Mouse (Mus musculus) gastrocnemius, postnatal 36 days (tissue): ENCODE results near the gene Gfral. TPM values are rescaled to one million over a fixed set of nuclear protein-coding genes. Genes with fewer than 3 reads are reported as not detected.

ENCODE experiments used
- DNase-seq, 2 experiments: peaks; one replicate each; pipeline ENCODE4 v3.0.0; 2022
- intact Hi-C: fragments of 180-260 bp; cut with DNase I; formaldehyde crosslinking; loops from one replicate; pipeline ENCODE4 v1.15.1; 2025
- total RNA-seq, 2 experiments: library from RNA; stranded (reverse); gene quantifications; 2 replicates each; pipeline ENCODE4 v1.2.3; 2021

Gfral gene
- total RNA-seq, 2 experiments from 2014 or later: not detected

DNA sequence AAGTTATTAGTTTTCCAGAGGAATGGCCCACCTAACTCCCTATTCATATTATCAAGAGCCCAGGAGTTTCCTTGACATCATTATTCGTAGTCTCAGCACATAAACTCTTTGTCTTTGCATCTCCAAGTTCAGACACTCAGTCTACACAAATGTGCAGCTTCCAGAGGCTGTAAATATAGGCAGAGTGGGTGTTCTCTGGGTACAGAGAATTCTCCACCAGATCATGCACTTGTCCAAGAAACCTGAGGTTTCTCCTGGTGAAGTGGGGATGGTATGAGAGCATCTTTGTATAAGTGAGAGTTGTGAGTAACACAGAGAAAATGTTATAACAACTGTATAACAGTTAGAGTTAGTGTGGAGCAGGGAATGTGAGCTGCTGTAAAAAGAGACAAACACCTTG lies 84.1 kb downstream of the Gfral start:
- intact Hi-C loops: no loop called here
- DNase-seq: no peak

DNA sequence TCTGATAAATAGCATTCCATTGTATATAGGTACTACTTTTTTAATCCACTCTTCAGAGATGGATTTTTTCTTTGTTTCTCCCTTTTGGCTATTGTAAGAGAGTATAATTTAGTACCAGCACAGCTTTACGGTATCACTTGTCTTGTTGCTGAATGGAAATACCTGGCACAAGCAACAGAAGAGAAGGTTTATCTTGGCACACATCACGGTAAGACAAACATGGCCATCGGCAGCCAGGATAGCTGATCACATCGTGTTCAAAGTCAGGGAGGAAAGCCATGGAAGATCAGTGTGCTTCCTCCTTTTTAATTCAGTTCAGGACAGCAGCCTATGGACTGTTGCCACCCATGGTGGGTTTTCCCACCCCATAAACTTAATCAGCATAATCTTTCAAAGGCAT lies 89.2 kb downstream of the Gfral start:
- no peak for DNase-seq
- intact Hi-C loops: no loop called here

DNA sequence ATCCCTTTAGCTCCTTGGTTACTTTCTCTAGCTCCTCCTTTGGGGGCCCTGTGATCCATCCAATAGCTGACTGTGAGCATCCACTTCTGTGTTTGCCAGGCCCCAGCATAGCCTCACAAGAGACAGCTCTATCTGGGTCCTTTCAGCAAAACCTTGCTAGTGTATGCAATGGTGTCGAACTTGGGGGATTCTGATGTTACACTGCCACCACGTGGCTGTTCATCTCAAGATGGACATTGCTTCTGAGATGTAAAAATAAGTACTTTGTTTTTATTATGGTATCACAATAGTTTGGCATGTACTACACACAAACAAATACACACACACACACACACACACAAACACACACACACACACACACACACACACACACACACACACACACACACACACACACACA lies 90.6 kb downstream of the Gfral start:
- intact Hi-C loops: loop anchor here (2.0 kb wide), 1 partner anchor 360 kb away; no protein-coding TSS in a partner anchor
- DNase-seq: peak; percentile 21 to 34

Other genes starting within 250 kb of the Gfral start
- gene Hmgcll1, start 198.8 kb downstream of the Gfral start, total RNA-seq: under 1 TPM; 0.07 to 0.18 TPM
- gene Hcrtr2, start 110.2 kb upstream of the Gfral start, total RNA-seq: not detected